Mouse (Mus musculus) spleen, adult 2 months (tissue): ENCODE results near the gene Tspan33.

Source experiments
- CTCF ChIP-seq: fragments of 200-500 bp; IDR thresholded peaks from 2 replicates; pipeline ENCODE4 v1.5.1; 2011; ENCODE audit warnings: mild to moderate bottlenecking, inconsistent platforms; ENCODE audit not compliant: insufficient read depth, insufficient read length, insufficient replicate concordance; ENCODE audit errors: extremely low read depth
- POLR2A ChIP-seq: fragments of 200-500 bp; IDR thresholded peaks from 2 replicates; pipeline ENCODE4 v1.6.1; 2011; ENCODE audit warnings: low read depth, low read length, inconsistent platforms

- TF ChIP-seq CTCF = no peak
- TF ChIP-seq POLR2A = no peak
Measured at GRCm38 (mm10) chr6:29735336-29735688, 41.3 kb downstream of the Tspan33 start, which contains the start of gene Smo.
